Mouse (Mus musculus) spleen, embryonic (tissue): ENCODE data around the gene Bud13.

Source experiments
- CTCF ChIA-PET: fragments of 350-600 bp; sonication (Branson Sonifier 250); formaldehyde crosslinking; loops from one replicate; lab custom pipeline; 2022; lab: Charles Lee

The Bud13 gene

DNA sequence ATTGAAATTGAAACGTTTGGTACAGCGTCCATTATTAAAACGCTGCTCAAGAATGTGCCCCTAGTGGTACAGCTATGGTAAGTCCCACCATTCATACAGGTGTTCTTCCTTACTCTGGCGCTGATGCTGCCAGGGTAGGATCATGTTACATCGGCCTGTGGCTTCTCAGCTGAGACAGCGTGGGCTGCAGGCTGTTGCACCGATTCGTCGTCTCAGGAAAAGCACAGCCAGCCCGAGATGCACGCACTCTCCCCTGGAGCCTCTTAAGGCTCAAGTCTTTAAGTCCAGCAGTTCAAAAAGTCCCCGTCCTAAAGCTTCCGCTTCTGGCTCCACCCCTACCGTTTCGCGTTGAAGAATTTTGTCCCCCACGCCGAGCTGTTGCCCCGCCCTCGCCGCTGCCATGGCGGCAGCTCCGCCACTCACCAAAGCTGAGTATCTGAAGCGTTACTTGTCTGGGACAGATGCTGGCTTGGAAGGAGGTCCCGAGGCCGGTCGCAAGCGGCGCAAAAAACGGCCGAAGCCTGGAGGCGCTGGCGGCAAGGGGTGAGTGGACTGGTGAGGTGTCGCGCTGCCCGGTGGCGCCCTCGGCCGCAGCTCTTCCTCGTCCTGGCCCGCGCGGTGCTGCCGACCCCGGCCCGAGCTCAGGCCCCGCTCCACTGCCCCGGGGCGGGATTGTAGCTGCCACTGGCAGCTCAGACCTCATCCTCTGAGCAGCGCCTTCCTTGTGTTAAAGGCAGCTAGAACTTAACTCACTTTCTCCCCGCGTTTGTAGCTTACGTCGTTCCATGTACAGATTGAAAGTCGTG, at the start of gene Bud13:
Gene Bud13 (plus strand): TSS at position 378 of the 806 bp plus-strand sequence.
- CTCF ChIA-PET, result interaction anchor here (0.5 kb wide), 1 partner anchor 37 kb away, joined by 3 read pairs; the partner anchor contains the start of gene 4931429L15Rik

DNA sequence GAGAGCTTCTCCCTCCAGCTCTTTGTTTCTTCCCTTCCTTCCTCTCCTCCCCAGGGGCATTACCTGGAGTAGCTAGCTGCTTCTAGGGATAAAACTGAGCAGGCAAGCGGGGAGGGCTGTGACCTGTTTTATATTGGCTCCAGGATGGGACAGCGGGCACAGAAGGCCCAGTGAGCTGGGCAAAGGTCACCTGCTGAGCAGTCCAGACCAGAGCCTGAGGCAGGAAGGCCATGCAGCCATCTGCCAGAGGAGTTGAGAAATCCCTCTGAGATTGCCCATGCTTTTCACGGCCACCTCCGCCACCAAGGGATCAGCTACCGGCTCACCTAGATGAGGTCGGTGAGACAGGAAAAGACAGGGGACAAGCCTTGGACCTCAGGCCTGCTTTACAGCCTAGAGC, 47.6 kb upstream of the Bud13 start:
- CTCF ChIA-PET, result interaction anchor here (0.5 kb wide), 1 partner anchor 549 kb away, joined by 7 read pairs; no protein-coding TSS in a partner anchor

DNA sequence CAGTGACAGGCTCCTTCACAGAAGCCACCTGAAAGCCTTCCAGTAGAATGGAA, 47.4 kb upstream of the Bud13 start, which contains the start of gene Apoc3:
Gene Apoc3 (minus strand): TSS at position 41 of the 53 bp plus-strand sequence.
- CTCF ChIA-PET, result no interaction called here

DNA sequence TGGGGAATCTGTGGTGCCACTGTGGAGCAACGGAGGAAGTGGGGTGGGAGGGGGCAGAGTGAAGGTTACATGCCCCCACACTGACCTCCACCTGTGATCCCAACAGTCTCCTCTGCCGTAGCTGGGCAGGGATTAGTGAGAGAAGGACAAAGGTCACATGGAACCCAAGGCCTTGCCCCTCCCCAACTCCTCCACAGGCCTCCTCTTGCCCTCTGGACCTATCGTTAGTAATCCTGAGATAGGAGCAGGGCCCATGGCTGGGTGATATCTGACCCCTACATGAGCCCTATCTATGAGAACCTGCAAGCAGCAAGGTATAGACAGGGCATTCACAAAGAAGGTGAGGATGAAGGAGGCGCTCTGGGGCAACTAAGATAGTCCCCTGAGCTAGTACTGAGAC, 47.2 kb upstream of the Bud13 start:
- CTCF ChIA-PET, result no interaction called here

DNA sequence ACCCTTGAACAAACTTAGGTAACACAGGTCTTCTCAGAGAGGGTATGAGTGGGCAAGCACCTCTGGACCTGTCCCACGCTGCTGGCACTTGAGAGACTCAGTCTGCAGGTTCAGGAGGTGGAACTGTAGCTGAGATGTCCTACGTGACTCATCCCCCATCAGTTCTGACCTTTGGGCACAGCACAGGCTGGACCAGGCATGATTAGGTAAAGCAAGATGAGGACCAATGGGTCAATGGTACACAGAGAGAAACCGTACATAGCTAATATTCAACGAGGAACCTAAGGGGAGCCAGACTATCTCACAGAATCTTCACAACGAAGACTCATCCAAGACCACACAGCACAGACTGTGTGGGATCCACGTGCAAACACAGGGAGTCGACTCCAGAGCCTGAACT, 44.0 kb upstream of the Bud13 start:
- CTCF ChIA-PET, result no interaction called here

DNA sequence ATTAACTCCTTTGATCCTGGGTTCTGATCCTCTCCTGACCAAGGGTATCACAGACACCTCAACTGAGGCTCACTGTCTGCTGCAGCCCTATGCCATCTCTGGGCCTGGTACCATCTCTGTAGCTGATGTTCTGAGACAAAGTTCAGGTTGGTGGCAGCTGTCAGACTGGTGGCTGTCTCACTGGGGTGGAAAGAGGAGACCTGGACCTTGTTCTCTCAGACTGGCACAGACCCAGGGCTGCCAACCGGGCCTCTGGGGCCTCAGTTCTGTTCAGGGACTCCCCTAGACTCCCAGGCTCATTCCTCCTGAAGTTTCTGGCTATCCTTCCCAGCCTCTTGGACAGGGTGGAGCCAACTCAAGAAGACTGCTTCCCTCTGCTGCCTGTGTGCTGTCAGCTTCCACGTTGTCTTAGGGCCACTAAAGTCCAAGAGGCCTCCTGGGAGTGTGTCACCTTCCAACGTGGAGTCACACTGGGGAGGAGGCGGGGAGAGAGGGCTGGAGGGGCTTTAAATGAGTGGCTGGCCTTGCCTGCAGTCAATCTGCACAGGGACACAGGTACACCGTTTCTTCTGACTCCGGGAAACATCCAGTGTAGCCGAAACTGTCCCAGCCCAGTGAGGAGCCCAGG, 42.2 kb upstream of the Bud13 start, which contains the start of gene Apoa4:
Gene Apoa4 (plus strand): TSS at position 171 of the 628 bp plus-strand sequence.
- CTCF ChIA-PET, result no interaction called here

DNA sequence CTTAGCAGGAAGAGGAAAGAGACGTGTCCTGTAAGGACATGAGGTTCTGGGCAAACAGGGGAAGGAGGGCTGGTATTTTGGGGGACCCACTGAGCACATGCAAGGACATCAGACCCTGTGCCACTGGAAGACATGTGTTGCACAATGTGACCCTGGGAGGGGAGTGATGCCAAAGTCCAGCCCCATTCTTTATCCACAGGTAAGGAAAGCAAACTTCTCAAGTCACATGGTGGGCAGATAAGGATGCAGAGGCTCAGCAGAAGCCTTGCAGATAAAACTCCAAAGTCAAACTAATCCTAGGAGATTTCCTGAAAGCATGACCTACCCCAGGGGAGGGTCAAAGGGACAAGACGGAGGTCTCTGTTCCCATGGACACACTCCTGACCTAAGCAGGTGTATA, 41.0 kb upstream of the Bud13 start:
- CTCF ChIA-PET, result no interaction called here

DNA sequence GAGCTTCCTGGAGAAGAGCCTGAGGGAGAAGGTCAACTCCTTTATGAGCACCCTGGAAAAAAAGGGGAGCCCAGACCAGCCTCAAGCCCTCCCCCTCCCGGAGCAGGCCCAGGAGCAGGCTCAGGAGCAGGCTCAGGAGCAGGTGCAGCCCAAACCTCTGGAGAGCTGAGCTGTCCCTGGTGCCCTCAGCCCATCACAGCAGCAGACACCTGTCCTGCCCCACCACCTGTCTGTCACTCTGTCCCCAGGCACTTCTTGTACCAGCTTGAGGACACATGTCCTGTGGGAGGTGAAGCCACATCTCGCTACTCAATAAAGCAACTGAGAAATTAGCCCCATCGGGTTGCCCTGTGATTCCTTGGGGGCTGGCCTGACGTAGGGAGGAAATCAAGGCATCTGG, 39.7 kb upstream of the Bud13 start:
- CTCF ChIA-PET, result no interaction called here

DNA sequence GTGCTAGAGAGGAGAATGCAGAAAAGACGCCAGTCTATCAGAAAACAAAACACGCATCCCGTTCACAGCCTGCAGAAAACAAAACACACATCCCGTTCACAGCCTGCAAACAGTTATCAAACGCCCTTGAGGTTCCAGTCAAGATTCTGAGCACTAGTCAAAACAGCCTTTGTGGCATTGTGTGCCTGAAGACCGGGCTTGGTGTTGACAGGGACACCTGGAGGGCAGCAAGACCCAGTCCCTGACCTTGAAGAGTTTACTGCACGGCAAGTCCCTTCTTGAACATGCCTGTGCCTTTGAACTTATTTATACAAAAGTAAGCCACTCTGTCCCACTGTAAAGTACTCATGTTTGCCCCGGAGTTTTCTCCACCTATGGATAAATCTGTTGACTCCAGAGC, 39.2 kb upstream of the Bud13 start:
- CTCF ChIA-PET, result no interaction called here

DNA sequence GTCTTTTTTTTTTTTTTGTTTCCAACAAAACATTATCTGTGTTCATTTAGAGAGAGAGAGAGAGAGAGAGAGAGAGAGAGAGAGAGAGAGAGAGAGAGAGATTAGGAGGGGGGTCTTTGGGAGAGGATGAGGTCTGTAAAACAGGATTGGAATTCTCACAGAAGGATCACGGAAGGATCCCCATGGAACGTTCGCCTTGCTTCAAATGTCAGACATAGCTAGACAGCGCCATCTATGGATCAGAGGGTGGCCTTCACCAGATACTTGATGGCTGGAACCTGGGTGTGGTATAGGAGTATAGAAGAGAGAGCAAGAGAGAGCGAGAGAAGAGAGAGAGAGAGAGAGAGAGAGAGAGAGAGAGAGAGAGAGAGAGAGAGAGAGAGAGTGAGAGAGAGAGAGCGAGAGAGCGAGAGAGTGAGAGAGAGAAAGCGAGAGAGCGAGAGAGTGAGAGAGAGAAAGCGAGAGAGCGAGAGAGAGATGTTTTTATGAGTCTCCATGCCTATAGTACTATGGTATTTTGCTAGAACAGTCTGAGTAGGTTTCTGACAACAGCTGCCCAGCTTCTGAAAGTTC, 36.0 kb upstream of the Bud13 start:
- CTCF ChIA-PET, result interaction anchor here (0.6 to 0.7 kb wide), 3 partner anchors 213 to 263 kb away, joined by 3 to 5 read pairs (median 3); no protein-coding TSS in a partner anchor

DNA sequence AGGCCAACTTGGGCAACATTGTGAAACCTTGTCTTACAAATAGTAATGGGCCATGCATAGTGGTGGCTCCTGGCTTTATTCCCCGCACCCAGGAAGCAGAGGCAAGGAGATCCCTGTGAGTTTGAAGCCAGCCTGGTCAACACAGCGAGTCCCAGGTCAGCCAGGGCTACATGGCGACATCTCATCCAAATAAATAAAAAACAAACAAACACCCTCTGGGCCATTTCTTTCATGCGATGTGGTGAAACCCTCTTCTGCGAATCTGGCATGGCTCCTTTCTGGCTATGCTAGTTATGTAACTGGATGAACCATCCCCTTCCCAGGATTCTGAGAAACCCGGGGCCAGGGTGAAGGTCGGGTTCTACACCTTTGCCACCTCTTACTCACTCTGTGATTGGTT, 26.6 kb upstream of the Bud13 start:
- CTCF ChIA-PET, result interaction anchor here (0.7 kb wide), 1 partner anchor 77 kb away, joined by 3 read pairs; no protein-coding TSS in a partner anchor

DNA sequence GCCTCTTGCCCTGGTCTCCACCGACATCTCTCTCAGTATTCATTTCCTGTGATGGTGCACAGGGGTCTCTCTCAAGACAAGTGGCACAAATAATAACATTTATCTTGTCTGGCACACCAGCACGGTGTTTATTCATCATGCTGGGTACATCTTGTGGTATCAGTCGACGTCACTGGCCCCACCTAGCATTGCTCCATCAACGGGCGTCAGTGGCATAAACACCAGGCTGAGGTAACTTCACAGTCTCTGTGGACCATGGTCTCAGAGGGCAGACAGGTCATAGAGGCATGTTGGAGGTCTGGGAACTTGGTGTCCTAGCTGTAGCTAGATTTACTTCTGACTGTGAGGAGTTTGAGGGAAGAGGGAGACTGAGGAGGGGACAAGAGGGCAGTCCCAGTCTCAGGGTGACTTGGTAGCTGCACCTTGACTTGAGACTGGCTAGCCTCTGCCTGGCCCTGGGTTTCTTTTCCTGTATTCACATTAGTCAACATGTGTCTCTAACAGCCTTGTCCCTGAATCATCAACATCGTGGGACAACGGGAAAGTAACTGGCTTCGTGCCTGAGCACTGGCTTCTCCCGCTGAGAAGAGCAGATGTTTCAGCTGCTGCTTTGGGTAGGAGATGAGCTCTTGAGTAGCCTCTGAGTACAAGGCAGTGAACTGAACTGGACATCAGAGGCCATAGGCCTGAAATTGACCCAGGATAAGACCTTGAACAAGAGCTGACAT, 26.0 kb upstream of the Bud13 start:
- CTCF ChIA-PET, result no interaction called here

DNA sequence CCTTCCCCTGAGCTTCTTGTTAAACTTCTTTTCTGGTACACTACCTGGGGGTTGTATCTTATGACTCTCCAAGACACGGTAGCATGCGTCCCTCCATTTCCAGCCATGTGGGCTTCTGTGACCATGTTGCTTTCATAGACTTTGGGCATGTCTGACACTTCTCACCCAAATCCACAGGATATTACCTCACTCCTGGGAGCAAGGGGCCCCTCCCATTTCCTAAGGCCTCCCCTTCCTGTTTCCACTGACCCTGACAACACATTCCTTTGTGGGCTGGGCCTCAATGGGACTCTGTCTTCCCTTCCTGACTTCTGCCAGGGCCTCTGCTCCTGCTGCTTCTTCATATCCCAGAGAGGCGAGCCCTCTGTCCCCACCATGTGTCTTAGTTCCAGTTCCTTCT, 25.3 kb upstream of the Bud13 start:
- CTCF ChIA-PET, result no interaction called here

DNA sequence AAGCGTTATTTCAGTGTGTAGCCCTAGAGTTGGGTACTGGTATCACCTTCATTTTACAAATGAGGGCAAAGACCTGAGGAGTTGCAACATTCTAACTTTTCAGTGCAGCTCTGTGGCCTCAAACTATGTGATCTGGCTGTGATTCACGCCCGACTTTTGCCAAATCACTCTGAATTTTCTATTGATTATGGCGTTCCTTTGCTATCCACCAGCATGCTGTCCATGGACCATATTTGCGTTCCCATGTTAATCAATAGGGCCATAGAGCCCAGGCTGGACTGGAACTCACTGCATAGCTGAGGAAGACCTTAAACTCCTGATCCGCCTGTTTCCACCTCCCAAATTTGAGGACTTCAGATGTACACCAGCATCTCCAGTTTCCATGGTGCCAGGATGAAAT, 23.7 kb upstream of the Bud13 start:
- CTCF ChIA-PET, result no interaction called here

DNA sequence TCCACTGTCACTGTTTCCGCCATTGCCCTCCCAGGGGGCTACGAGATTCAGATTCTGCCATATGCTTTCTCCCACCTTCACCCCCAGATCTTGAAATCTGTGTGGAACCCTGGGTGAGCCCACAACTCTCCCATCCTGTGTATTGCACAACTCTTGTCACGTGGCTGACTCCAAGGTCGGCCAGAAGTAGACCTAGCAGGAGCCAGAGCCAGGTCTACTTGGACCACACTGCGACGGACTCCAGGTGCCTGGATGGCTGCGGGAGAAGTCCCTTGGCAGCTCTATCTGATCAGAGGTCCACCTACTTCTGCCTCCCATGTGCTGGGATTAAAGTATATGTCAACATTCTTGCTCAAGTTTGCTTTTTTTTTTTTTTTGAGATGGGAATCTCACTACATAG, 21.7 kb upstream of the Bud13 start:
- CTCF ChIA-PET, result no interaction called here

DNA sequence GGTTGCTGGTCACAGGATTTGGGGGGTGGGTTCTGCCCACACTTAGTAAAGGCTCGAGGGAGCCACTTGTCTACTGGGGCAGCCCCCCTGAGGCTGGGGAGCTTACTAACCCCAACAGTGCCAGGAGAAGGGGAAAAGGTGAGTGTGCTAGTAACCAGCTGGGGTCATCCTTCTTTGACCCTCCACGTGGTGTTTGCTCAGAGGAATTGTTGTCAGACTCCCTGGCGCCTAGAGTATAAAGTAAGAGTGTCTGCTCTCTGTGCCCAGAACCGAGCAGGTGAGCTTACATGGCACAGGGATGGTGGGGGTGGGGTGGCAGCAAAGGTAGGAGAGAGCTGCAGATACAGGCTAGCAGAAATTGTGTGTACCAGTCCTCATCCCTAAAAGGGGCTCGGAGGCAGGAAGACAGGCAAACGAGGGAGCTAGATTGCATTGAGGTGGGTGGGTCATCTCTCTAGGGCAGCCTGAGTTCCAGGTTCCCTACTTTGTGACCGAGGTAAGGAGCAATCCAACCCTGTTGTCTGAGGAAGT, 14.4 kb upstream of the Bud13 start, which contains the start of gene Apoa5:
Gene Apoa5 (plus strand): TSS at position 291 of the 531 bp plus-strand sequence.
- CTCF ChIA-PET, result no interaction called here

DNA sequence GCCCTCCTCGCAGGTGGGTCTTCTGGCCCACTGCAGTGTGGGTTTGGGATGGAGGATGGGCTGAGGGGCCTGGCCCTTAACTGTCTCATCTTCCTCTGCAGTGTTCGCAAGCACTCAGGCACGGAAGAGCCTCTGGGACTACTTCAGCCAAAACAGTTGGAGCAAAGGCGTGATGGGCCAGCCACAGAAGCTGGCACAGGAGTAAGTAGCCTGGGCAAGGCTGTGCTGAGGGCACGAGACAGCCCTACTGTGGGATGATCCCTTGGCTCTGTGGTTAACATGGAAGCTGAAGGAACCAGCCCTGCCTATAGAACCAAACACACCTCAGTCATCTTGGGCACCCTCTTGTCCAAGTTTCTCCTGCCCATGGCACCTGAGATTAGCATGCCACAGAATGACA, 13.7 kb upstream of the Bud13 start:
- CTCF ChIA-PET, result no interaction called here

DNA sequence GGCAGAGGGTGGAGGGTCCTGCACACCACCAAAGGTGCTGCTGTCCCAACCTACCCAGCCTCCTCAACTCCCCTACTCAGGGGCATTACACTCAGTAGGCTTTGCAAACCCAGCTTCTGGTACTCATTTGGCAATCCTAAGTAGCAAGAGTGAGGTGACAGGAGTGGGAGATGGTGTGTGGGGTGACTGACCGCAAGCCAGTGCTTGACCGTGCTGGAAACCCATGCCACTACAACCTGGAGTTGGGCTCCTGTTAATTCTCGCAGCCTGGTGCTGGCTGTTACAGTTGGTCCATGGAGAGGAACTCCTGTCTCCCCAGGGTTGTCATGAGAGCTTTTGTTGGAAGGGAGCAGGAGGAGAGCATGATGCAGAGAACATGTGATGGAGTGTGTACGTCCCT, 12.0 kb upstream of the Bud13 start:
- CTCF ChIA-PET, result no interaction called here

DNA sequence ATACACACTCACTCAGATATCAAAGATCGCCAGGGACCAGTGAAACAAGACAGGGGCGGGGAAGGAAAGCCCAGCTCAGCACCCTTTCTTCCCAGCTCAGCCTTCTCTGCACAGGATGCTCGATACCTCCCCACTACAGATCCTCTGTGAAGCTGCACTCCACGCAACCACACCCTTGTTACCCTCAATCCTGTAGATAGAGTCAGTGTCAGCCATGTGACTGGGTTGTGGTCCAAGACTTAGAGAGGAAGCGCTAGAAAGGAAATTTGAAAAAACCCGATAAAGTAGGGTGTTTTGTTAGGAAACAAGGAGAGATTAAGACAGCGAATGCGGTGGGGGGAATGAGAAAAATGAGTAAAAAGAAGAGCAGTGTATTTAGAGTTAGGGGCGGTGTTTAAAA, 10.7 kb upstream of the Bud13 start:
- CTCF ChIA-PET, result no interaction called here

DNA sequence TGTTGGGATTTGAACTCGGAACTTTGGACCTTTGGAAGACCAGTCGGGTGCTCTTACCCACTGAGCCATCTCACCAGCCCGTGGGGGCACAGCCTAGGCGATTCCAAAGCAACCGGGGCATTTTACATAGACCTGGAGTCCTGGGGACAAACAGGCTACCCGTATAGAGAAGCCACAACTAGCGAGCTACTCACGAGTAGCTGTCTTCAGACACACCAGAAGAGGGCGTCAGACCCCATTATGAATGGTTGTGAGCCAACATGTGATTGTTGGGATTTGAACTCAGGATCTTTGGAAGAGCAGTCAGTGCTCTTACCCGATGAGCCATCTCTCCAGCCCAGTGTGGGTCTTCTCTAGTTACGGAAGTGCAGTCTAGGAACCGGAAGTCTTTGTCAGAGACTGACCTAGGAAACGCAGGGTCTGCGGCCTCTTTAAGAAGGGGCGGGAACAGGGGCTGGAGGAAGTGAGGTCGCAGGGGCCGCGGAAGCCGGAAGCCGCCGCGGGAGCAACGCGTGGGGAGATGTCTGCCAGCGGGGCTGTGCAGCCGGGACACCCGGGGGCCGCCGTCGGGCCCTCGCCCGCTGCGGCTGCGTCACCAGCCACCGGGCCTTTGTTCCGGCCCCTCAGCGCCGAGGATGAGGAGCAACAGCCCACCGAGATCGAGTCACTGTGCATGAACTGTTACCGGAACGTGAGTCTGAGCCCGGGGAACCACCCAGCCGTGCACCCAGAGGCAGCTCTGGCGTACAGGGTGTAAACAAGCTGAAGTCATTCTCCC, 9.9 kb upstream of the Bud13 start, which contains the start of gene Zpr1:
Gene Zpr1 (plus strand): TSS at position 388 of the 778 bp plus-strand sequence.
- CTCF ChIA-PET, result no interaction called here

DNA sequence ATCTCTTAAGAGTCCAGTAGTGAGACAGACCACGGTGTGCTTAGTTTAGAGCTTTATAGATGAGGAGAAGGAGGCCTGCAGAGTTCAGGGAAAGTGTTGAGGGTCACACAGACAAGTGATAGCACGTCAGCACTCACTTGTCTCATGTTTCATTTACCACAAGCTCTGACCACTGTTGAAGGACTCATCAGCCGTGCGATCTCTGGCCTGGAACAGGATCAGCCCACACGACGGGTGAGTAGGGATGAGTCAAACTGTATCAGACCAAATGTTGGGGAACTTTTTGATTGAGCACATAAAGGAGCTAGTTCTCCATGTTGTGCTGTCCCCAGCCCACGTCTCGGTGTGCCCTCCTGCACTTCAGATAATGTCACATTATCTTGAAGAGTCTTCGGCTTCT, 8.3 kb upstream of the Bud13 start:
- CTCF ChIA-PET, result no interaction called here
